Mouse (Mus musculus): Measurements from ENCODE around the gene Pik3r6. TPM values are rescaled to one million over a fixed set of nuclear protein-coding genes. Genes with fewer than 3 reads are reported as not detected.

The Pik3r6 gene
- total and polyA plus RNA-seq, 3 experiments = 0.42 to 1.5 TPM; not detected in 1

GRCm38 (mm10) chr11:68585890-68586289 lies 83.1 kb downstream of the Pik3r6 start:
- no peak for TF ChIP-seq SIN3A (IDR thresholded peaks at IDR 0.05; ENCODE audit: low read length)
- TF ChIP-seq CTCF (IDR thresholded peaks at IDR 0.05 in 2 of 3, conservative IDR thresholded peaks at IDR 0.05 in 1 of 3; ENCODE audit: control insufficient read depth in 1 of 3, insufficient read depth in 1 of 3, low read depth in 2 of 3, low read length in 3 of 3, poor library complexity in 1 of 3, severe bottlenecking in 1 of 3) = peak; percentile 36 to 64 (median 59)
- no peak for TF ChIP-seq TBP (IDR thresholded peaks at IDR 0.05; ENCODE audit: low read depth, low read length)
- TF ChIP-seq ZKSCAN1 (IDR thresholded peaks at IDR 0.05; ENCODE audit: low read depth, low read length) = no peak
- no peak for TF ChIP-seq TAL1 (IDR thresholded peaks at IDR 0.05; ENCODE audit: low read length)
- peak; percentile 63 for TF ChIP-seq ZC3H11A (IDR thresholded peaks at IDR 0.05; ENCODE audit: low read depth, low read length)
- peak; percentile 68 for TF ChIP-seq RAD21 (IDR thresholded peaks at IDR 0.05; ENCODE audit: low read depth, low read length)
- TF ChIP-seq MYC (IDR thresholded peaks at IDR 0.05; ENCODE audit: low read depth, low read length) = no peak
- no peak for TF ChIP-seq MAX (IDR thresholded peaks at IDR 0.05; ENCODE audit: low read length)
- no peak for TF ChIP-seq NRF1 (IDR thresholded peaks at IDR 0.05; ENCODE audit: insufficient read depth, low read depth, low read length, poor library complexity, severe bottlenecking)
- peak; percentile 61 for TF ChIP-seq SMC3 (IDR thresholded peaks at IDR 0.05; ENCODE audit: low read depth, low read length)
- Histone ChIP-seq H3K79me2 (ENCODE audit: control insufficient read depth, insufficient read depth, low read length, poor library complexity) (no peaks in the 10 kb centered on the region), H3K36me3 (ENCODE audit: control insufficient read depth in 1 of 2, insufficient read depth in 2 of 2, low read length in 2 of 2) (no peaks in the 10 kb centered on the region), H3K9me3 (replicated peaks; ENCODE audit: insufficient read depth, low read length) (no peaks in the 10 kb centered on the region), H3K4me3 (ENCODE audit: control insufficient read depth in 1 of 2, insufficient read depth in 1 of 2, low read depth in 2 of 2, low read length in 2 of 2) (no peak overlapping the region), H3K4me1 (ENCODE audit: control insufficient read depth in 1 of 2, insufficient read depth in 2 of 2, low read length in 2 of 2) (no peaks in the 10 kb centered on the region), H3K9ac (ENCODE audit: control insufficient read depth, low read depth, low read length, poor library complexity, severe bottlenecking) (no peak overlapping the region), H3K27me3 (ENCODE audit: control insufficient read depth in 1 of 2, insufficient read depth in 2 of 2, low read length in 2 of 2) (peaks cover 17 to 23% of the 10 kb centered on the region in 2 experiments), H3K27ac (ENCODE audit: control insufficient read depth, low read depth, low read length) (no peak overlapping the region)
- peak; percentile 36 for DNase-seq (ENCODE audit: low read depth, low spot score)

GRCm38 (mm10) chr11:68586721-68587120 lies 83.9 kb downstream of the Pik3r6 start, which contains the start of gene Ccdc42:
Gene Ccdc42 (plus strand): TSS chr11:68587021.
- DNase-seq (ENCODE audit: low read depth, low spot score) = no peak
- Histone ChIP-seq H3K27me3 (ENCODE audit: control insufficient read depth in 1 of 2, insufficient read depth in 2 of 2, low read length in 2 of 2) (peaks cover 17 to 22% of the 10 kb centered on the region in 2 experiments), H3K4me3 (ENCODE audit: control insufficient read depth in 1 of 2, insufficient read depth in 1 of 2, low read depth in 2 of 2, low read length in 2 of 2) (no peak within 1 kb of the TSS), H3K79me2 (ENCODE audit: control insufficient read depth, insufficient read depth, low read length, poor library complexity) (no peaks in the 10 kb centered on the region), H3K4me1 (ENCODE audit: control insufficient read depth in 1 of 2, insufficient read depth in 2 of 2, low read length in 2 of 2) (no peaks in the 10 kb centered on the region), H3K9ac (ENCODE audit: control insufficient read depth, low read depth, low read length, poor library complexity, severe bottlenecking) (no peak within 1 kb of the TSS), H3K9me3 (replicated peaks; ENCODE audit: insufficient read depth, low read length) (no peaks in the 10 kb centered on the region), H3K27ac (ENCODE audit: control insufficient read depth, low read depth, low read length) (no peak within 1 kb of the TSS), H3K36me3 (ENCODE audit: control insufficient read depth in 1 of 2, insufficient read depth in 2 of 2, low read length in 2 of 2) (no peaks in the 10 kb centered on the region)
- TF ChIP-seq NRF1 (IDR thresholded peaks at IDR 0.05; ENCODE audit: insufficient read depth, low read depth, low read length, poor library complexity, severe bottlenecking) = no peak
- TF ChIP-seq RAD21 (IDR thresholded peaks at IDR 0.05; ENCODE audit: low read depth, low read length) = no peak

GRCm38 (mm10) chr11:68589055-68589809 lies 86.4 kb downstream of the Pik3r6 start:
- no peak for TF ChIP-seq SIN3A (IDR thresholded peaks at IDR 0.05; ENCODE audit: low read length)
- TF ChIP-seq SMC3 (IDR thresholded peaks at IDR 0.05; ENCODE audit: low read depth, low read length) = peak; percentile 86
- TF ChIP-seq BHLHE40 (IDR thresholded peaks at IDR 0.05; ENCODE audit: borderline replicate concordance, low read depth, low read length) = no peak
- peak; percentile 59 for TF ChIP-seq RAD21 (IDR thresholded peaks at IDR 0.05; ENCODE audit: low read depth, low read length)
- peak; percentile 85 to 96 (median 88) for TF ChIP-seq CTCF (IDR thresholded peaks at IDR 0.05 in 2 of 3, conservative IDR thresholded peaks at IDR 0.05 in 1 of 3; ENCODE audit: control insufficient read depth in 1 of 3, insufficient read depth in 1 of 3, low read depth in 2 of 3, low read length in 3 of 3, poor library complexity in 1 of 3, severe bottlenecking in 1 of 3)
- TF ChIP-seq UBTF (IDR thresholded peaks at IDR 0.05; ENCODE audit: borderline replicate concordance, insufficient read depth, low read depth, low read length) = no peak
- no peak for TF ChIP-seq USF2 (IDR thresholded peaks at IDR 0.05; ENCODE audit: borderline replicate concordance in 1 of 2, insufficient read depth in 1 of 2, low read depth in 1 of 2, low read length in 2 of 2)
- TF ChIP-seq NRF1 (IDR thresholded peaks at IDR 0.05; ENCODE audit: insufficient read depth, low read depth, low read length, poor library complexity, severe bottlenecking) = no peak
- TF ChIP-seq ZC3H11A (IDR thresholded peaks at IDR 0.05; ENCODE audit: low read depth, low read length) = peak; percentile 54
- Histone ChIP-seq H3K79me2 (ENCODE audit: control insufficient read depth, insufficient read depth, low read length, poor library complexity) (no peaks in the 10 kb centered on the region), H3K36me3 (ENCODE audit: control insufficient read depth in 1 of 2, insufficient read depth in 2 of 2, low read length in 2 of 2) (no peaks in the 10 kb centered on the region), H3K4me3 (ENCODE audit: control insufficient read depth in 1 of 2, insufficient read depth in 1 of 2, low read depth in 2 of 2, low read length in 2 of 2) (no peak overlapping the region), H3K9ac (ENCODE audit: control insufficient read depth, low read depth, low read length, poor library complexity, severe bottlenecking) (no peak overlapping the region), H3K27ac (ENCODE audit: control insufficient read depth, low read depth, low read length) (no peak overlapping the region), H3K27me3 (ENCODE audit: control insufficient read depth in 1 of 2, insufficient read depth in 2 of 2, low read length in 2 of 2) (peaks cover 8 to 9% of the 10 kb centered on the region in 2 experiments; a peak in 3 of 4 replicates), H3K4me1 (ENCODE audit: control insufficient read depth in 1 of 2, insufficient read depth in 2 of 2, low read length in 2 of 2) (no peaks in the 10 kb centered on the region), H3K9me3 (replicated peaks; ENCODE audit: insufficient read depth, low read length) (no peaks in the 10 kb centered on the region)
- peak; percentile 87 for DNase-seq (ENCODE audit: low read depth, low spot score)
